Mouse (Mus musculus) spleen, adult 12 weeks (tissue): Measurements from ENCODE around the gene Fbxo24.
"Not testable (repeated sequence)": the region's sequence is repeated elsewhere in the genome, so short reads cannot be mapped to it uniquely, and the experiment has no call there.

Experiments
- DNase-seq: peaks from one replicate; pipeline ENCODE4 v3.0.0; 2022; ENCODE audit warnings: low spot score

The Fbxo24 gene

DNA sequence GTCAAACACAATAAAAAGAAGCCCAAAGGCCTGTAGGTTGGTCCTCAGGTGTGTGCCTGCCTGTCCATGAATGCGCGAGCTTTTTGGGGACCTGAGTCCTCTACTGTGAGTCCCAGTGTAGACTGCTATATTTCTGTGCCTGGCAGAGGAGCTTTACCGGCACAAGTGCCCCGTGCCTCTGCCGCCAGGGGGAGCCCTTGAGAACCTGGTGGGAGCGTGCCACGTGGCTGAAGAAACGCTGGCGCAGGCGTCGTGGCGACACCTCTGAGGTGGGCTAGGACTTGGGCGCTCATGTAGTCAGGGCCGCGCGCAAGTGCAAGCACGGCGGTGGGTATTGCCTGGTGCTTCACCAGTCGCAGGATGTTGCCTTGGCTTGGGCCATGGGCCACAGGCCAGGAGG lies 12.3 kb upstream of the Fbxo24 start, which contains the start of gene Sap25:
Gene Sap25, plus strand, starts transcription at position 281 of the 400 bp plus-strand sequence.
- no peak for DNase-seq

GRCm38 (mm10) chr5:137639472-137639871 lies 10.7 kb upstream of the Fbxo24 start:
- DNase-seq = no peak

DNA sequence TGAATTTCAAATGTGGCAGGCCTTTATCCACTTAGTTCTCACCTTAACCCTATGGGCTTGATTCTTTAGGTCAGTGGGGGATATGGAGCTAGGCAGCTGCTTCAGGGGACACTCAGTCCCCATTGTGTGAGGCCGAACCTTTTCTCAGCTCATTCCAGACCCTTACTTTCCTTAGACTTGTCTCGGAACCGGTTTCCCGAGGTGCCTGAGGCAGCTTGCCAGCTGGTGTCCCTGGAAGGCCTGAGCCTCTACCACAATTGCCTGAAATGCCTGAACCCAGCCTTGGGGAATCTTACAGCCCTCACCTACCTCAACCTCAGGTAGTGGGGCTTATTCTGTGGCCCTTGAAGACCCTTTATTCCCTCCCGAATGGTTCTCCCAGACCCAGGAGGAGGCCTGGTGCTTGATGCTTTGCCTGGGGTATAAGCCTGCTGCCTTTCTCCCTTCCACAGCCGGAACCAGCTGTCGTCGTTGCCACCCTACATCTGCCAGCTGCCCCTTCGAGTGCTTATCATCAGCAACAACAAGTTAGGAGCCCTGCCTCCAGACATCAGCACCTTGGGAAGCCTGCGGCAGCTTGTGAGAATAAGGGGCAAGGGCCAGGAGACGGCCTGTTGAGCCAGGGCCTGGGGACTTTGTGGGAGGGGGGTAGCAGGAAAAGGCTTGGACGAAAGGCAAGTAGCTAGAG lies 4.7 kb upstream of the Fbxo24 start:
- DNase-seq = no peak

DNA sequence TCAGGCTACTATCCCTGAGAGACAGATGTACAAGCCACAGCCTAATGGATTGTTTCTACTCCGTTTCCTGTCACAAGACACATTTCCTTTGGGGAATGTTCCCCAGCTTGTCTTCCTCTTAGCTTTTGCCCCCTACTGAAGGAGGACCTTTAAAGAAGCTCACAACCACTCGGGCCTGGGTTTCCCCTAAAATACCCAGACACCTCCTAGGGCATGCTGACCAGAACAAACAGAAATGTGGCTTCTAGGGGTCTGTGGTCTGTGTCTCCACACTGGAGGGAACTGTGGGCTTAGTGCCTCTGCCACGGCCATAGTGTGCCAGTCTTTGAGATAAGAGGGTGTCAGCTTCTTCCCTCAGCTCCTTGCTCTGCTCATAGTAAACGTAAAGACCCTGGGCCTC lies 2.8 kb upstream of the Fbxo24 start:
- no peak for DNase-seq

GRCm38 (mm10) chr5:137631171-137631570 lies 2.4 kb upstream of the Fbxo24 start:
- peak; percentile 39 for DNase-seq

DNA sequence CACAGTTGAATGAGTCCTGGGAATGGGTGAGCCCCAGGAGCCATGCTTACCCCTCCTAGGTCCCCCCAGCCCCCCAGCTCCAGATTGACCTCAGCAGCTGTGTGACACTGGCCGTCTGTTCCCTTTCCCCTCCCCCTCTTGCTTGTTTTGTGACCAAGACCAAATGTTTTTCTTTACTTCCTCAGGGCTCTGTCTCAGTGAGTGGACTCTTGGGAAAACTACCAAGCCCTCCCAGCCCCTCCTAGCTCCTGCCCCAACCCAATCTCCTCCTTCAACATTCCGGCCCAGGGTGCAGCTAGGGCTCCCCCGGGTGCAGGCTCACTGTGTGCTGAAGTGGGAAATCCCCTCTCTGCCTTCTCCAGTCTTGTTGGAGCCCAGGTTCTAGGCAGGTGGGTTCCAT lies 1.8 kb upstream of the Fbxo24 start:
- DNase-seq = no peak

- DNase-seq = no peak
These were observed 1.2 kb upstream of the Fbxo24 start for GRCm38 (mm10) chr5:137629906-137630545.

DNA sequence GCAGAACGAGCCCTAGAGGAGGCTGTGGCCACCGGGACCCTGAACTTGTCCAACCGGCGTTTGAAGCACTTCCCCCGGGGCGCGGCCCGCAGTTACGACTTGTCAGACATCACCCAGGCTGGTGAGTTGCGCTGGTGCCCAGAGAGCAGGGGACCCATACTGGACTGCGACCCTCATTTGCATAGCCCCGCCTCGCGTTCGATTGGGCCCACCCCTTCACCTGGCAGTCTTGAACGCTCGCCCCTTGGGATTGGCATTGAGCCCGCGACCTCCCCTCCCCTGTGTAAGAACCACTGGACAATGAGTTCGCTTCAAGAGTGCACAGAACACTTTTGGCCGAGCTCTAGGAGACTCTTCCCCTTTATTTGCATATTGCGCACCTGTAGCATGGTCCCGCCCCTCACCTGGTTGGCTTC lies 512 bp upstream of the Fbxo24 start:
- no peak for DNase-seq

DNA sequence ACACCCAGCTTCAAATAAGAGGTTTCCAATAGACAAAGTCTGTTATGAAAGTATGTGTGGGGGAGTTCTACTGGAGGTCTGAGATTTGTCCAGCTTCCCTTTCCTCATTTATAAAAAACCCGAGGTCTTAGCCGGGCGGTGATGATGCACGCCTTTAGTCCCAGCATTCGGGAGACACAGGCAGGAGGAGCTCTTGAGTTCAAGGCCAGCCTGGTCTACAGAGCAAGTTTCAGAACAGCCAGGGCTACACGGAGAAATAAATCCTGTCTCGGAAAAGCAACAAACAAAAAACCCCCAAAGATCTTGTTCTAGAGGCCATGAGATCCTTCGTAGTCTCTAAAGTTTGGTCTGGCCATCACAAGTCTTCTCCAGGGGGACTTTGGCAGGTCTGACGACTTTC lies 811 bp downstream of the Fbxo24 start:
- DNase-seq = no peak

DNA sequence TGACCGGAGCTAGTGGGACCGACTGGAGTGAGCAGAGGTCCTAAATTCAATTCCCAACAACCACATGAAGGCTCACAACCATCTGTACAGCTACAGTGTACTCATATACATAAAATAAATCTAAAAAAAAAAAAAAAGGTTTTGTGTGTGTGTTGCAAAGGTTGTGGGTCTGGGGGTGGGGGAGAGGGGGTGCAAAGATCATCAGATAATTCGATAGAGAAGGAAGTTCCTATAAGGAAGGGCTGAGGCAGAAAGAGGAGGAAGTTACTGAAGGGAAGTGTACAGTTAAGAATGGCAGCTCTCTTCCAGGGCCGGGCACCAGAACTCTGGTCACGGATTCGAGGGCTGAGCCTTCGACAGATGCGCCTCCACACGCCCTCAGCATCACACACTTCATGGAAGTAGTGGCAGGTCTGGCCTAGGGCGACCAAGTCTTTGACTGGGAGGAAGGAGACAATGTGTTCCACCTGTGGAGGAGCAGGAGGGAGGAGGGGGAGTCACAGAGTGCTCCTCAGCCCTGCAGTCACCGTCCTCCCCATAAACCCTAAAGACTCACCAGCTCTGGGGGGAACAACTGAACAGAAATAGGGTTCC lies 4.8 kb downstream of the Fbxo24 start:
- DNase-seq = no peak

DNA sequence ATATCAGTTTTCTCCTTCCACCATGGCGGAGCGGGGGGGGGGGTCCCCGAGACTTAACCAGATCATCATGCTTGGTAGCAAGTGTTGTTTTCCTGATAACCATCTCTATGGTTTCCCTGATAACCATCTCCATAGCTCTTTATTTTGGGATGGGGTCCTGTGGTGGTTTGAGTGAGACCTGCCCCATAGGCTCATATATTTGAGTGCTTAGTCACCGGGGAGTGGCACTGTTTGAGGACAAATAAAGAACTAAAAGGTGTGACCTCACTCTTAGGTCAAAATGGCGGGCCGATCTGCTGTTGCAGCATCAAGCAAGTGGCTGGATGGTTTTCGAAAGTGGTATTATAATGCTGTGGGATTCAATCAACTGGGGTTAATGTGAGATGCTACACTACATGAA lies 13.5 kb downstream of the Fbxo24 start:
- no peak for DNase-seq

- not testable (repeated sequence) for DNase-seq
These were observed 13.9 kb downstream of the Fbxo24 start for GRCm38 (mm10) chr5:137614921-137615320.

DNA sequence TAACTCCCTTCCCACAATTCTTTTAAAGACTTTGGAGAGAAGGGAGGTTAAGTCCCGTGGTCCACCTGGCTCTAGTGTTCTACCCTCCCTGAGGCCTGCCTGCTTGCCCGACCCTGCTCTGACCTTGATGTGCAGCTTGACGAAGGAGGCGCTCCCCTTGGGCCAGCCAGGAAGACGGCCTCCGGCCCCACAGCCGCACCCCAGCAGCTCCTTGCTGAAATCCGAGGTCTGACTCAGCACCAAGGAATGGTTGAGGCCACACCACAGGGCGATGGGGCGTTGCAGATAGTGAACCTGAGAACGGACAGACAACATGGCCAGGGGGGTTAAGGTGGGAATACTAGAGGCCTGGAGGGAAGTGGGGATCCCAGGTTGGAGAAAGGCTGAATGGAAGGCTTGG lies 15.3 kb downstream of the Fbxo24 start, which contains the start of gene Pcolce:
Gene Pcolce, minus strand, starts transcription at position 235 of the 400 bp plus-strand sequence.
- DNase-seq = no peak

DNA sequence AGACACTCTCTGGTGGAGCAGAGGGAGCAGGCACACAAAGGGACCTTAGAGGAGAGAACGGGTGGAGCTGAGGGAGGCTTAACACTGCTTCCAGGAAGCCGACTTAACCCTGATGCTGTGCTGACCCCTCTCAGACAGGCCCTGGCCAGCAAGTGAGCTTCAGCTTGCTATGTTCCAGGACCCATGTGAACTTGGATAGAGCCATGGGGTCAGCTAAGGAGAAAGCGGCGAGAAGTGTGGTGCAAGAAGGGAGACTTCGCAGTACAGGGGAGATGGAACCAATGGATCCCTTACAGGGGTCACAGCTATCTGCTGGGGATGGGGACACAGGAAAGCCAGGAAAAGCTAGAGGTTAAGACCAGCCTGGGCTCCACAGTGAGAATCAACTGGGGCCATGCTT lies 15.7 kb downstream of the Fbxo24 start:
- no peak for DNase-seq

GRCm38 (mm10) chr5:137611245-137611602 lies 17.6 kb downstream of the Fbxo24 start:
- no peak for DNase-seq

DNA sequence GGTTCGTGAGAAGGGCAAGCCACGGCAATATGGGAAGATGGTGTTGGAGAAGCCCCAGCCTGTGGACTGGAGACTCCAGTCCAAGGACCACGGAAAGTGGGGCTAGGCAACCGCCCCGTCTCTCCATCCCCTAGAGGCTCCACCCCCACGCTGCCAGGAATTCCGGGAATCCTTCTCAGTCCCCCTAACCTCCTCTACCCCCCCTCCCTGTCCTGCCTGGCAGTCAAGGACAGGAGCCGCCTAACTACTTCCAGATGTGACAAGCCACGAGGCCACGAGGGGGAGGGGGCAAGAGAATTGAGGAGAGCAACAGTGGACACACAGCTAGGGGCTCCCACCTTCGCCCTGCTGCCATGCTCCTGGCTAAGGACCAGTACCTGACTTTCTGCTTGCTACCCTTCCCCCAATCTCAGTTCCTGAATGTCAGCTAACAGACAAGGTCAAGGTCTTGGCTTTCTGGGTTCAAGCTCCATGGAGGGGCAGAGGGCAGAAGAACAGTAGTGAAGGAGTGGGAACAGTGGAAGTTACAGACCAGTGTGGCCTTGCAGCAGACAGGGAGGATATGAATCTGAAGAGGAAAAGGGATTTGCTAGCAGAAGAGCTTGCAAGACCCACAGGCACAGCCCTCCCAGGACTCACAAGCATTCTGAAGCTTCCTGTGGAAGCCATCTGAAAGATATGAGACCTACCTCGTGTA lies 18.1 kb downstream of the Fbxo24 start:
- no peak for DNase-seq

DNA sequence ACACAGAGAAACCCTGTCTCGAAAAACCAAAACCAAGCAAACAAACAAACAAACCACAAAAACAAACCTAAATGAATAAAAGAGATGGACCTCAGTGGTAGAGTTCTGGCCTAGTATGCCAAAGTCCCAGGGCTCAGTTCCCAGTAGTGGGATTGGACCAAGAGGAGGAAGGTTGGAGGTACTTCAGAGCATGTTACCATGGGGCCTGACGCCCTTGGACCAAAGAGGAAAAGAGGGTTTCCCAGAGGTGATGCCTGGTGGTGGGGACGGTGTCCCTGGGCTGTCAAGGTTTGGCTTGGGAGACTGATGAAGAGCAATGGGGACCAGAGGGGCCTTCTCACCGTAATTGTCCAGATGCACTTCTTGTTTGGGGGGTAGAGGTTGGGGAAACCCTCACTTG lies 18.7 kb downstream of the Fbxo24 start:
- DNase-seq = no peak

- DNase-seq = no peak
These were observed 19.5 kb downstream of the Fbxo24 start for GRCm38 (mm10) chr5:137609292-137609691.

DNA sequence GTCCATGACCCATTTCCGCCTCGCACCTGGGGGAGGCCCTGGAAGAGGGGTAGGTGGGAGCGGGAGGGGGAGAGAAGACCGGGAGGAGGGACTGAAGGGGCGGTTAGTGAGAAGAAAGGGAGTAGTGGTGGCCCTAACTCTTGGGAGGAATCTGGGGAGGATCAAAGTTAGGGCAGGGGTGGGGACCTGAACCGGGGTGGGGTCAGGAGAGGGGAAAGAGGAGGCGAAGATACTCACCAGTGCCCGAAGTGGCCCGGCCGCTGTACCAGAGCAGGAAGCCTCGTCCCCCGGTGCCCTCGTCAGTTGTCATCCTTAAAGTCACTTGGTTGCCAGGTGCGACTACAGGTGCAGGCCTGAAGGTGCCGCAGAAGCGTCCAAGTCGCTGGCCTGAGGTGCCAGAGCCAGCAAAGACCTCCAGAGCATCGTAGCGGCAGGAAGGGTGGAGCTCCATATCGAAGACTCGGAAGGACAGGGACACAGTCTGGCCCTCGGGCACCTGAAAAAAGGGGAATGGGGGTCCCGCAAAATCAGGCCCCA lies 20.1 kb downstream of the Fbxo24 start:
- no peak for DNase-seq

- no peak for DNase-seq
These were observed 20.7 kb downstream of the Fbxo24 start for GRCm38 (mm10) chr5:137607860-137608653.

DNA sequence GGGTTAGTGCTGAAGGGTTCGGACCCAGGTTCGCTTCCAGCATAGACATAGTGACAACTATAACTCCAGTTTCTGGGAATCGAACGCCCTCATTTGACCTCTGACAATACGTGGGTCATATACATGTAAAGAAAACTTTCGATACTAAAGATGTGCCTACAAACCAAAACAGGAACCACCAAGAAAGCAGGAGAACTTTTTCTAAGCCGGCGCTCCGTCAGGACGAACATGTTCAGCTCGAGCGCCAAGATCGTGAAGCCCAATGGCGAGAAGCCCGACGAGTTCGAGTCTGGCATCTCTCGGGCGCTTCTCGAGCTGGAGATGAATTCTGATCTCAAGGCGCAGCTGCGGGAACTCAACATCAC lies 27.5 kb downstream of the Fbxo24 start:
- no peak for DNase-seq
